In the genomic region with DNA sequence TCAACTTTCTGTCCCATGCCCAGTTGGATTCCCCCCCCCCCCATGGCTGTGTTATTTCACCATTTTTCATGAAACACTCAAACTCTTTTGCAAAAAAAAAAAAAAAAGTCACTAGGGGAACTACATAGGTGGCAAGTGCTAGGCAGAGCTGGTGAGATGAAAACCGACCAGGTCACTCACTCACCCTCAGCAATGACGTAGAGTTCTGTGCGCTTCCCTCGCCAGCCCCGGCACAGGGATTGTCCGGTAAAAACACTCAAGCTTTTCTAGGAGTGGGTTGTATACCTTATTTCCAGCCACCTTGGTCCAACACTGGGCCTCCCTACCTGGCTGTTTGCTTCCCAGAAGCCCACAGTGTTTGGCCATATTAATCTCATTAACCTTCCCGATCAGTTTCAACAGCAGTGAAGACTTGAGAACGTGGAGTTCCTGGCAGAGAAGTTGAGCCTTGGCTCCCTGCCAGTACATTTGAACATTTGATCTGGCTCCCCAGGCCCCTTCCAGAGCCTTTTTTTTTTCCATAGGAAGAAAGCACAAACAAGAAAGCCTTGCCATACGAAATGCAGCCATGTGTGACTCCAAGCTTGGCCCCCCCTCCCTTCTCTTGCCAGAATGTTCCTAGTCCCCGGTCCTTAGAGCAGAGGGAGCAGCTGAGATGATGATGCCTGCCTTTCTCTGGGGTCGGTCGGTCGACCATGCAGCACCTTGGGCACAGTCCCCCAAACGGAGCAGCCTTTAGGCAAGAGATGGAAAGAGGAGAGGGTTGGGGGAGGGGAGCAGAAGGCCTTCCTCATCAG, we compare ENCODE assay signal across 7 mouse cellular contexts.
DNase-seq lines count a peak whose midpoint lies in the region; ATAC-seq lines count a peak whose summit lies in the region.

No protein-coding gene starts in this region.

- H3K4me1 ChIP-seq in embryonic facial prominence, embryonic 12.5 days: peaks cover 11% of the 10 kb centered on the region

- WGBS in embryonic facial prominence, embryonic 12.5 days: 14% methylated on average over 14 of the region's 14 CpGs

- H3K4me3 ChIP-seq in embryonic facial prominence, embryonic 12.5 days: no peak overlapping the region

- peak; percentile 45 for DNase-seq in embryo, embryonic 10.5 days (ENCODE audit: low spot score)
- DNase-seq in kidney, adult 18-20 months: peak; percentile 52
- peak; percentile 36 for DNase-seq in mesoderm, embryonic 11.5 days (ENCODE audit: low read depth, low spot score)
- no peak for DNase-seq in layer of hippocampus, postnatal 36 days
- DNase-seq in frontal cortex, postnatal 14 days (ENCODE audit: low spot score in 2 of 2): no peak
- DNase-seq in urinary bladder, postnatal 10 days (ENCODE audit: low spot score): no peak

- H3K9ac ChIP-seq in embryonic facial prominence, embryonic 12.5 days: no peak overlapping the region

- H3K27me3 ChIP-seq in embryonic facial prominence, embryonic 12.5 days: no peaks in the 10 kb centered on the region

- H3K27ac ChIP-seq in embryonic facial prominence, embryonic 12.5 days: peak overlapping the region; percentile 63; the same call in 1 of the 2 replicates

- peak overlapping the region; percentile 30; the same call in 1 of the 2 replicates for H3K4me2 ChIP-seq in embryonic facial prominence, embryonic 12.5 days (replicated peaks)

- no peaks in the 10 kb centered on the region for H3K9me3 ChIP-seq in embryonic facial prominence, embryonic 12.5 days

- peak; percentile 45; the same call in 1 of the 2 replicates for ATAC-seq in embryonic facial prominence, embryonic 12.5 days (ENCODE audit: insufficient number of reproducible peaks, insufficient read depth, low FRiP score, low TSS enrichment)

- H3K36me3 ChIP-seq in embryonic facial prominence, embryonic 12.5 days: no peaks in the 10 kb centered on the region

Comparison
In these comparisons a context has a peak if more than half of its experiments do, and no peak if none do; other contexts are left out.
1. DNase-seq: peak in embryo, embryonic 10.5 days (single experiment), kidney, adult 18-20 months (single experiment) and mesoderm, embryonic 11.5 days (single experiment); none in layer of hippocampus, postnatal 36 days (0 of 2), frontal cortex, postnatal 14 days (0 of 2) and urinary bladder, postnatal 10 days (single experiment).